Mouse (Mus musculus): Measurements from ENCODE around the gene Nudt22. TPM values are rescaled to one million over a fixed set of nuclear protein-coding genes. Genes with fewer than 3 reads are reported as not detected.
A peak's percentile ranks its signal among the peaks of the same experiment; 100 is the strongest.
"Not testable (repeated sequence)": the region's sequence is repeated elsewhere in the genome, so short reads cannot be mapped to it uniquely, and the experiment has no call there.

Nudt22 gene
- polyA plus RNA-seq, 1 experiment from 2014 or later, result 10.4 TPM

DNA sequence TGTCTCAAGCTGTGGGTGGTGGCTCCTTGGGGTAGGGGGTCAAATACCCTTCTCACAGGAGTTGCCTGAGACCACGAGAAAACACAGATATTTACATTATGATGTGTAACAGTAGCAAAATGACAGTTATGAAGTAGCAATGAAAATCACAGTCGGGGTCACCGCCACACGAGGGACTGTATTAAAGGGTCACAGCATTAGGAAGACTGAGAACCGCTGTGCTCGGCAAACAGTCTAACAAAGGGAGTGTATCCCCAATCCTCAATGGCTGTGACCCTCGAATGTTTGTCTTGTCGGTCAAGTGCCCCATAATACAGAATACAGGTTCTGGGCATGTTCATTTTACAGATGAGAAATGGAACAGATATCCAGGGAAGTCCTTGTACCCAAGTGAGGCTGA, 1.9 kb downstream of the Nudt22 start:
- Histone ChIP-seq H3K27me3 (no peaks in the 10 kb centered on the region), H3K4me2 (no peak overlapping the region), H3K4me1 (replicated peaks) (peaks cover 54% of the 10 kb centered on the region), H3K9me3 (replicated peaks) (no peaks in the 10 kb centered on the region), H3K9ac (no peak overlapping the region), H3K36me3 (replicated peaks) (peaks cover 17% of the 10 kb centered on the region), H3K4me3 (replicated peaks) (no peak overlapping the region), H3K27ac (replicated peaks) (no peak overlapping the region)
- no peak for ATAC-seq (ENCODE audit: insufficient read depth)
- WGBS (ENCODE audit: insufficient replicate concordance), result 79% methylated on average over 8 of the region's 8 CpGs

DNA sequence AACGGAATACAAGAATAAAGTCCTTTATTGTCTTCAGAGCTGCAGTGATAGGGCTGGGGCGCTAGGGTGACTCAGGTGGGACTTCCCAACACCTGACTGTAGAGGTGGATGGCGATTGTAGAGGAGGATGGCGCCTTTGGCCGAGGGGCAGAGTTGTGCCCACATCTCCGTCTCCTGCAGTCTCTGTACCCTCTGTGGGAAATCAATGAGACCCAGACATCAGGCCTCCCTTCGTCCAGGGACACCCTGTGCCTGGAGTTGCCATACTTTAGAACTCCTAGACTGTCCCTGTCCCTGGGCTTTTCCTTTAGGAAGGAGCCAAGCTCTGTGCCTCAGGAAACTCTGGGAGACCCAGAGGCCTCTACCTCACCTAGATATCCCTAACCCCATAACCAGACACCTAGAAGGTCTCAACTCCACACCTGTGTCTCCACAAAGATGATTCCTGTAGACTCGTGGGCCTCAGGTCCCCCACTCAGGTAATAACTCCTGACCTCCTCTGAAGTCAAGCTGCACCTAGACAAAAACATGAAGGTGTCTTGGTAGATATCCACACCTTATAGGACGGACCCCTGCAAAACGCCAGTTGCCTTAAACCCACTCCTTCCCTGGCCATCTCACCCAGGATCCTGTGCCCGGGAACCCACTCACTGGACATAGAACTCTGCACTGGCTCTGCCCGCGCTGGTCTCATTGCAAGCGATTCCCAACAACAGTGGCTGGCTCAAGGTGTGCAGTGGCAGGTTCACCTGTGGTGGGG, 2.7 kb downstream of the Nudt22 start:
- peak overlapping the region; percentile 64 for H3K27ac ChIP-seq (replicated peaks)
- 0 out of 2 replicates have a peak, but pooled peaks have one; percentile 1 for ATAC-seq (ENCODE audit: insufficient read depth)
- H3K36me3 ChIP-seq (replicated peaks), result peaks cover 9% of the 10 kb centered on the region
- peak overlapping the region; percentile 69 for H3K4me3 ChIP-seq (replicated peaks)
- no peaks in the 10 kb centered on the region for H3K27me3 ChIP-seq
- H3K4me1 ChIP-seq (replicated peaks), result peaks cover 56% of the 10 kb centered on the region
- peak overlapping the region; percentile 57 for H3K9ac ChIP-seq
- peak overlapping the region; percentile 96 for H3K4me2 ChIP-seq
- 64% methylated on average over 14 of the region's 14 CpGs for WGBS (ENCODE audit: insufficient replicate concordance)
- no peaks in the 10 kb centered on the region for H3K9me3 ChIP-seq (replicated peaks)

DNA sequence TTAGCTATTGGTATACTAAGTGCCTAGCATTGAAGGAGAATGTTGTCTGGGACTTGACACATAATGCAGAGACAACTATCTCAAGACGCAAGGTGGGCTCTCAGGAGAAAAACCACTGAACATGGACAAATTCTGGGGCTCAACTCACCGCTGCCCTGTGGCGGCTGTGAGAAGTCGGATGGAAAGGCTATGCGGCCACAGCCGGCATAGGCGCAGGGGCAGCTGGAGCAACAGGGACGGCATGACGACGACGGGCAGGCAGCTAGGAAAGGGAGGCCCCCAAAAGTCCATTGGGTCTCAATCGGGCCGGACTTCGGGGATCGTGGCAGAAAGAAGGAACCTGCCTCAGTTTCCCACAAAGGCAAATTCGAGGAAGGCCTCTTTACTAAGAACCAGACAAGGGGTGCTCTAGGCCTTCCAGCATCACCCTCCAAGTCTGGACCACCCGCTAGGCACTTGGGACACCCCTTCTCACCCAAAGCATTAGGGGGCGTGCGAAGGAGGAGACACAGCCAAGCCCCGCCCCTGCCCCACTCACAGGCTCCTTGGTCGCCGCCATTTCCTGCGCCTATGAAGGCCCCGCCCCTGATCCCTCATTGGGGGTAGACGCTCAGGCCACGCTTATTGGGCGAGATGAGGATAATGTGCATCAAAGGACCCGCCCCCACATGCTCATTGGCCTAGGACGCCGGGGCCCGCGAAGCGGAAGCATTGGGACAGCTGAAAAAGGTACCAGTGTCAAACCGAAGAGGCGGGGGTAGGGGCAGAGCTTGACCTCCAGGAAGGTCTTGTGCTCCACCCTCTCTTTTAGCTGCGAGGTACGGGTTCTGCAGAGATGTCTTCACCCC, 3.7 kb downstream of the Nudt22 start, which contains the start of gene Dnajc4:
Dnajc4 (minus strand) TSS at position 562 of the 848 bp plus-strand sequence.
- peak within 1 kb of the TSS; percentile 96 for H3K4me2 ChIP-seq
- H3K27me3 ChIP-seq, result no peaks in the 10 kb centered on the region
- H3K4me3 ChIP-seq (replicated peaks), result peak within 1 kb of the TSS; percentile 69
- peaks cover 63% of the 10 kb centered on the region for H3K4me1 ChIP-seq (replicated peaks)
- 1% methylated on average over 37 of the region's 37 CpGs for WGBS (ENCODE audit: insufficient replicate concordance)
- peak within 1 kb of the TSS; percentile 67 for H3K27ac ChIP-seq (replicated peaks)
- H3K9ac ChIP-seq, result peak within 1 kb of the TSS; percentile 73
- no peaks in the 10 kb centered on the region for H3K9me3 ChIP-seq (replicated peaks)
- no peaks in the 10 kb centered on the region; the same call in 1 of the 2 replicates for H3K36me3 ChIP-seq (replicated peaks)
- ATAC-seq (ENCODE audit: insufficient read depth), result peak; percentile 92

DNA sequence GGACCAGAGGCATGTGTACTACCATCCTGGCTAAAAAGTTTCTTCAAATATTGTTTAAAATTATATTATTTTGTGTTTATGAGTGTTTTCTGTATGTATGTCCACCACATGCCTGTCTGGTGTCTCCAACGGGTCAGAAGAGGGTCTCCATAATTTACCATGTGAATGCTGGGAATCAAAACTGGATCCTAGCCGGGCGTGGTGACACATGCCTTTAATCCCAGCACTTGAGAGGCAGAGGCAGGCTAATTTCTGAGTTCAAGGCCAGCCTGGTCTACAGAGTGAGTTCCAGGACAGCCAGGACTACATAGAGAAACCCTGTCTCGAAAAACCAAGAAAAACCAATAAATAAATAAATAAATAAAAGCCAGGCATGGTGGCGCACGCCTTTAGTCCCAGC, 4.8 kb downstream of the Nudt22 start:
- not testable (repeated sequence) for H3K4me2 ChIP-seq; H3K36me3 ChIP-seq (replicated peaks); H3K4me3 ChIP-seq (replicated peaks); H3K9ac ChIP-seq; H3K9me3 ChIP-seq (replicated peaks); H3K27me3 ChIP-seq; H3K27ac ChIP-seq (replicated peaks); ATAC-seq (ENCODE audit: insufficient read depth)
- WGBS (ENCODE audit: insufficient replicate concordance), result 71% methylated on average over 6 of the region's 6 CpGs
- H3K4me1 ChIP-seq (replicated peaks), result peaks cover 66% of the 10 kb centered on the region

DNA sequence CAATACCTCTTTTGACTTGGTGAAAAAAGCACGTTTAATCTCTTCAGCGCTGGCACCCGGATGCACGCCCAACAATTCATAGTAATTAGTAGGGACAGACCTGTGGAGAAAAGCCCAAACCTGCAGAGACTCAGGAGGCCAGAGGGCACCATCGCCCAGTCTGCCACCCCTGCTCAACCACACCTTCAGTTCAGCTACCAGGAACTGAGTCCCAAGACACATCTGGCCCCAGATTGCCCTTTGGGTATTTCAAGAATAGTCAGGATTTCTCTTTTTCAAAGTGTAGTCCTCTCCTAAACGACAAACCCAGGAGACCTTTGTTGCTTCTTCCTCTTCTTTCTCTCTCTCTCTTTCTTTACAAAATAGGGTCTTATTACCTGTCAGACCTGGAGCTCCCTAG, 5.2 kb downstream of the Nudt22 start:
- Histone ChIP-seq H3K4me2 (no peak overlapping the region), H3K4me3 (replicated peaks) (no peak overlapping the region), H3K9me3 (replicated peaks) (no peaks in the 10 kb centered on the region), H3K36me3 (replicated peaks) (peaks cover 1% of the 10 kb centered on the region; the same call in 1 of the 2 replicates), H3K9ac (no peak overlapping the region), H3K4me1 (replicated peaks) (peaks cover 66% of the 10 kb centered on the region), H3K27me3 (no peaks in the 10 kb centered on the region), H3K27ac (replicated peaks) (no peak overlapping the region)
- no peak for ATAC-seq (ENCODE audit: insufficient read depth)
- 81% methylated on average over 6 of the region's 6 CpGs for WGBS (ENCODE audit: insufficient replicate concordance)

DNA sequence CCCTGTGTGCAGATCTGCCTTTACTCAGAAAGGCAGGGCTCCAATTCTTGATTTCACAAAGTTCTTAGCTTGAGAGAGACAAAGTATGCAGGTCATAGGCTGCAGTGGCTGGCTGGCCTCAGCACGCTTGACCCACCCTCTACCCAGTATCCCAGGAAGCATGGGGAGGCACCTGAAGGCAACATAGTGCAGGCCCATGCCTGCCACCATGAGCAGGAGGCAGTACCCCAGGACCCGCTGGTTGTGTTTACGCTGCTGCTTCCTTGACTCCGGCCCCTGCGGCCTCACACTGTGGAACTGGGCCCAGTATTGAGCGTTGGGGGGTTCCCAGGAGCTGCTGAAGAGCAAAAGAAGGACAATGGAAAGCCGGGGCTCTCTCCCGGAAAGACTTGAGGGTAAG, 6.7 kb downstream of the Nudt22 start:
- Histone ChIP-seq H3K27ac (replicated peaks) (no peak overlapping the region), H3K27me3 (no peaks in the 10 kb centered on the region), H3K36me3 (replicated peaks) (peaks cover 13% of the 10 kb centered on the region), H3K9ac (no peak overlapping the region), H3K4me2 (no peak overlapping the region), H3K9me3 (replicated peaks) (no peaks in the 10 kb centered on the region), H3K4me3 (replicated peaks) (no peak overlapping the region), H3K4me1 (replicated peaks) (peaks cover 60% of the 10 kb centered on the region)
- ATAC-seq (ENCODE audit: insufficient read depth), result no peak
- 84% methylated on average over 8 of the region's 8 CpGs for WGBS (ENCODE audit: insufficient replicate concordance)

DNA sequence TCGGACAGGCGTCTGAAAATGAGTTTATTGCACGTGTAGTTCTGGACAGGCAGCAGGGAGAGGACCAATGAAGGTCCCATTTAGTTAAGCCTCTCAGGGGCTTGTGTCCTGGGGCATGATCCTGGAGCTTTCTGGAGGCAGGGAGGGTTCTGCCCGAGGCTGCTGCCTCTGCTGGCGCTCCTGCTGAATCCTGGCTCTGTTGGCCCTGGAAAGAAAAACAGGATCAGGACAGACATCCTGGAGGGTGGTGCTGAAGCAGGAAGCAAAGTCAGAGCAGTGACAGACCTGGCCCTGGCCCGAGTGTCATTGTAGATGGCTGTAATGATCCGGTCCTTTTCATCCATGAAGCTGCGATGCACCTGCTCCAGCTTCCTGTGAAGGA, 8.0 kb downstream of the Nudt22 start:
- Histone ChIP-seq H3K4me3 (replicated peaks) (peak overlapping the region; percentile 76), H3K27me3 (no peaks in the 10 kb centered on the region), H3K9me3 (replicated peaks) (no peaks in the 10 kb centered on the region), H3K36me3 (replicated peaks) (peaks cover 24% of the 10 kb centered on the region), H3K27ac (replicated peaks) (peak overlapping the region; percentile 84; the same call in 1 of the 2 replicates), H3K4me1 (replicated peaks) (peaks cover 51% of the 10 kb centered on the region), H3K9ac (peak overlapping the region; percentile 81), H3K4me2 (peak overlapping the region; percentile 100)
- 14% methylated on average over 8 of the region's 8 CpGs for WGBS (ENCODE audit: insufficient replicate concordance)
- no peak for ATAC-seq (ENCODE audit: insufficient read depth)

DNA sequence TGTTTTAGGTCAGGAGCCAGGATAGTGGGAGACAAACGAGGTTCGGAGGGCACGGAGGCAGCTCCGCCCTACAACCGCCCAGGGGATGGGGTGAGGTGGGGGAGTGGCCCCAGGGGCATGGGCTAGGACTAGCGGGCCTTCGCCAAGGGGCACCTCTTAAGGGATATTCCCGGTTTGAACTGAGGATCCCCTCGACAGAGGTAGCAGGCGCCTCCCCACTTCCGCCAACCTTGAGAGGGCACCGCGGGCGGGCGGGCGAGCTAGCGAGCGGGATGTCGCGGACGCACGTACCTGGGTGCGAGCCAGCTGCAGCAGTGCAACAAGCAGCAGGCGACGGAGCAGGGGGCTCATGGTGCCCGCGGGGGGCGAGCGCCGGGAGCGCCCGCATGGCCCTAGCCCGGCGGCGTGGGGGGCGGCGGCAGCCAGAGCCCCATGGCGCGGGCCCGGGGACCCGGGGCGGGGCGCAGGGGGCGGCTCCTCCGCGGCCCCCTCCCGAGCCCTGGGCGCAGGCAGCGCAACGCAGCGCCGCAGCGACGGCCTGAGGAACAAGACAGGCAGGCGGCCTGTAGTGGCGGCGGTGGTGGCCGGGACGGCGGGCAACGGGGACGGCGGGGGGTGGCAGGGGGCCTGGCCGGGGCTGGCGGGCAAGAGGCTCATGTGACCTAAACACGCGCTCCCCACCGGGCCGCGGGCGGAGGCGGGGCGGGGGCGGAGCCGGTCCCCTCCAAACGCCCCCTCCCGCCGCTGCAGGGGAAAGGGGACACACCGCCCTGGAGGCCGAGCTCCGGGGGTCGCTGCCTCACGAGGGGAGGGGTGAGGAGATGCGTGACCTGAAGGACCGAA, 8.6 kb downstream of the Nudt22 start, which contains the start of gene Vegfb:
Vegfb (minus strand) TSS at position 591 of the 843 bp plus-strand sequence.
- peak; percentile 56 for ATAC-seq (ENCODE audit: insufficient read depth)
- Histone ChIP-seq H3K27ac (replicated peaks) (peak within 1 kb of the TSS; percentile 84), H3K36me3 (replicated peaks) (peaks cover 30% of the 10 kb centered on the region), H3K9me3 (replicated peaks) (no peaks in the 10 kb centered on the region), H3K4me2 (peak within 1 kb of the TSS; percentile 100), H3K4me3 (replicated peaks) (peak within 1 kb of the TSS; percentile 76), H3K9ac (peak within 1 kb of the TSS; percentile 81), H3K27me3 (no peaks in the 10 kb centered on the region), H3K4me1 (replicated peaks) (peaks cover 54% of the 10 kb centered on the region)
- under 1% methylated on average over 84 of the region's 85 CpGs for WGBS (ENCODE audit: insufficient replicate concordance)

DNA sequence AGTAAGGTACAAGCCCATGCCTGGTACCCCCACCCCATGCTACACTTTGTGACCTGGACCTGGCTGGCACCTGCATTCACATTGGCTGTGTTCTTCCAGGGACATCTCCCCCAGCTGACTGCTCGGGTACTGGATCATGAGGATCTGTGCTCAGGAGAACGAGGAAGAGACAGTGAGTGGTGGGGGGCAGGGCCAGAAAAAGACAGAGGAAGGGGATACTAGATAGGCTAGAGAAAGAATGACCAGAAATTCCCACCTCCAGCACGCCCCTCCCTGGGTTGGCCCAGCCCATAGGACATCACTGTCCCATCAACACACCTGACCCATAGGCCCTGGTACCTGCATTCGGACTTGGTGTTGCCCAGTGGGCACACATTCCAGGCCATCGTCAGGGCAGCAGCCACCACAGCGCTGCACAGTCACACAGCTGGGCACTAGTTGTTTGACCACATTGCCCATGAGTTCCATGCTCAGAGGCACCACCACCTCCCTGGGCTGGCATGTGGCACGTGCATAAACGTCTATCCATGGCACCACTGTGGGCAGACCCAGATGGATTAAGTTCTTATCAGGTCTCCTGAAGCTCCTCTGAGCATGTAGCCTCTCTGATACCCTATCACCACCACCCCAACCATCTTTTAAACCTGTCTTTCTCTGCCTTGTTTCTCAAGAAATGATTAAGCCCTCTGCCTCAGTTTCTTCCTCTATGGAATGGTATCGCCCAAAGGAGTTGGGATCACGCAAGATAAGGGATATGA, 9.8 kb downstream of the Nudt22 start:
- WGBS (ENCODE audit: insufficient replicate concordance), result 53% methylated on average over 10 of the region's 10 CpGs
- Histone ChIP-seq H3K4me2 (peak overlapping the region; percentile 100), H3K27me3 (no peaks in the 10 kb centered on the region), H3K27ac (replicated peaks) (peak overlapping the region; percentile 84), H3K9ac (peak overlapping the region; percentile 81; the same call in 1 of the 2 replicates), H3K4me1 (replicated peaks) (peaks cover 55% of the 10 kb centered on the region), H3K9me3 (replicated peaks) (no peaks in the 10 kb centered on the region), H3K36me3 (replicated peaks) (peaks cover 33% of the 10 kb centered on the region), H3K4me3 (replicated peaks) (peak overlapping the region; percentile 76)
- ATAC-seq (ENCODE audit: insufficient read depth), result peak; percentile 61

DNA sequence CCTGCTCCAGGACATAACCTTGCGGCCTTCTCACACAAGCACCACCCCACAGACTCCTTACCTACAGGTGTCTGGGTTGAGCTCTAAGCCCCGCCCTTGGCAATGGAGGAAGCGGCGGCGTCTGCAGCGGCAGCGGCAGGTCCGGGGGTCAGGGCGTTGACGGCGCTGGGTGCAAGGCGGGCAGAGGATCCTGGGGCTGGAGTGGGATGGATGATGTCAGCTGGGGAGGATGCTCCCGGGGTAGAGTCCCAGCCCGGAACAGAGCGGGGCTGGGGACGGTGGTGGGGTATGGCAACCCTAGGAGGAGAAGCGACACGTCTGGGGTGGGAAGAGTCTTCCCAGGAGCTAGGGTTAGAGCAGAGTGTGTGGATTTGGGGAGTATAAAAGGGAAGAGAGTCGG, 10.6 kb downstream of the Nudt22 start:
- H3K4me1 ChIP-seq (replicated peaks), result peaks cover 58% of the 10 kb centered on the region
- ATAC-seq (ENCODE audit: insufficient read depth), result no peak
- 0 out of 2 replicates have a peak overlapping the region, but pooled peaks have one; percentile 29 for H3K27ac ChIP-seq (replicated peaks)
- no peak overlapping the region for H3K4me3 ChIP-seq (replicated peaks)
- no peaks in the 10 kb centered on the region for H3K9me3 ChIP-seq (replicated peaks)
- no peak overlapping the region for H3K9ac ChIP-seq
- H3K4me2 ChIP-seq, result no peak overlapping the region; the same call in 1 of the 2 replicates
- H3K27me3 ChIP-seq, result no peaks in the 10 kb centered on the region
- WGBS (ENCODE audit: insufficient replicate concordance), result 84% methylated on average over 19 of the region's 19 CpGs
- peaks cover 33% of the 10 kb centered on the region for H3K36me3 ChIP-seq (replicated peaks)

All from liver, embryonic 15.5 days (tissue).